Mouse (Mus musculus) limb, embryonic 14.5 days (tissue): ENCODE measurements at regions not wholly inside any gene's neighbourhood (a gene's known extent, or its start where the extent isn't known, plus 50 kb on each side); places are given as distances from the start of the nearest gene placed in this dataset.

Source experiments
- ATAC-seq: fragments of 200-750 bp; cut with Nextera tagmentation; 2 replicates; pipeline ENCODE4 v1.8.0; 2017; ENCODE audit warnings: low read depth, moderate number of reproducible peaks, moderate TSS enrichment; ENCODE audit not compliant: low FRiP score
- DNase-seq: peaks from one replicate; pipeline ENCODE4 v3.0.0-alpha.2; 2015; ENCODE audit warnings: low spot score
- H3K27ac ChIP-seq: fragments of 300-500 bp; sonication (generic); replicated peaks from 2 replicates; pipeline ENCODE4 v1.5.1; 2014; ENCODE audit warnings: low read depth, mild to moderate bottlenecking, low read length, moderate library complexity, mixed read lengths
- H3K27me3 ChIP-seq: fragments of 300-500 bp; sonication (generic); 2 replicates; pipeline ENCODE4 v1.6.1; 2014; ENCODE audit warnings: low read length, mixed read lengths; ENCODE audit not compliant: control insufficient read depth, insufficient read depth
- H3K36me3 ChIP-seq: fragments of 300-500 bp; sonication (generic); 2 replicates; pipeline ENCODE4 v1.6.1; 2014; ENCODE audit warnings: mild to moderate bottlenecking, low read length, moderate library complexity, mixed read lengths; ENCODE audit not compliant: control insufficient read depth, insufficient read depth
- H3K4me1 ChIP-seq: fragments of 300-500 bp; sonication (generic); 2 replicates; pipeline ENCODE4 v1.6.1; 2014; ENCODE audit warnings: antibody characterized with exemption, low read length, mixed read lengths; ENCODE audit not compliant: control insufficient read depth, insufficient read depth
- H3K4me2 ChIP-seq: fragments of 300-500 bp; sonication (generic); replicated peaks from 2 replicates; pipeline ENCODE4 v1.6.1; 2014; ENCODE audit warnings: low read depth, mild to moderate bottlenecking, low read length, moderate library complexity; ENCODE audit not compliant: severe bottlenecking
- H3K4me3 ChIP-seq: fragments of 300-500 bp; sonication (generic); replicated peaks from 2 replicates; pipeline ENCODE4 v1.5.1; 2014; ENCODE audit warnings: low read length
- H3K9ac ChIP-seq: fragments of 300-500 bp; sonication (generic); 2 replicates; pipeline ENCODE4 v1.6.1; 2014; ENCODE audit warnings: mild to moderate bottlenecking, low read depth, low read length, moderate library complexity; ENCODE audit not compliant: severe bottlenecking
- H3K9me3 ChIP-seq: fragments of 300-500 bp; sonication (generic); 2 replicates; pipeline ENCODE4 v1.6.1; 2016; ENCODE audit warnings: low read length; ENCODE audit not compliant: control insufficient read depth
- POLR2A ChIP-seq: fragments of 200-500 bp; IDR thresholded peaks from 2 replicates; pipeline ENCODE4 v1.8.0; 2012; ENCODE audit warnings: inconsistent platforms, mild to moderate bottlenecking, moderate library complexity, borderline replicate concordance; ENCODE audit not compliant: insufficient read depth, insufficient read length; ENCODE audit errors: extremely low read depth
- WGBS: fragments of 180-500 bp; shearing (Covaris S2); extraction: QIAGEN DNeasy Blood & Tissue Kit; methylation state at CpG from one replicate; pipeline ENCODE4 v1.1.7; 2014; 5-methylcytosine and 5-hydroxymethylcytosine counted together

DNA sequence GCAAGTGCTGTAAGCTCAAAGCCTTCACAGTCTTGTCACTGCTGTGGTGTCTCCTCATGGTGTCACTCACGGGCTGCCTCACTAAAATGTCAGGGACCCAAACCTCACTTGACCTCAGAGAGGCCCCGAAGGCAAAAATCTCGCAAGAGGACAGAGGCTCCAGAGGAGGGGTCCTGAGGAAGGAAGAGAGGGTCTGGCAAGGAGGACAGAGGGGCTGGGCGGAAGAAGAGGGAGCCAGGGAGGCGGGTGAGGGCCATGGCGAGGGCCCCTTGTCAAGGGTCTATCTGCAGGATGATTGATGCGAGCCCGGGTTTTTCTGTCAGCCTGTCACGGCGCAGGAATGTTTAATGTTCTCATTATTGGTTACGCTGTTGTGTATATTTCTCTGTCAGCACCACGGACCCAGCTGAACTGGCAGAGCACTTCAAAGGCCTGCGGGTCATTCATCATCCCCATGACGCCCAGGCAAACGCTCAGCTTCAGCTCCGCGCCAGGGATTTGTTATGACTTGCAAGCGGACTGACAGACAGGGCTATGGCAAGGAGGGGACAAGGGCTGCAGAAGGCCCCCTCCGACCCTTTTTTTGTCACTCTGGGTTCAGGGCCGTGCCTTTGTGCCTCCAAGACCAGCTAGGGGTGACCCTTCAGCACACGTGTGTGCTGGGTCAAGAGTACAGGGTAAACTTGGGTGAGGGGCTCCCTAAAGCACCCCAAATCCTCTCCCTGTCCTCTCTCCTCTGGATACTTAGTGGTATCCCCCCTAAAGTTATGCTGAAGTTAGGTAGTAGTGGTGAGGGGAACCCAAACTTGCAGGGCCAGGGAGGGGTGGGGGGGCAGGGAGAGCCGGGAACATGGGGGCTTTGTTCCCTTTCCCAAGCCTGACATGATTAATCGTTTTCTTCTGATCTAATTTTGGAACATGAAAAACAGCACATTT is 55.1 kb upstream of the Comtd1 start:
- peak; percentile 82 for DNase-seq
- no peak for TF ChIP-seq POLR2A
- ATAC-seq: peak; percentile 71
- Histone ChIP-seq H3K27me3 (0 out of 2 replicates have a peak, but pooled peaks cover 3% of the 10 kb centered on the region), H3K27ac (peak overlapping the region; percentile 67), H3K4me1 (peaks cover 24% of the 10 kb centered on the region), H3K36me3 (no peaks in the 10 kb centered on the region), H3K9me3 (no peaks in the 10 kb centered on the region), H3K4me2 (peak overlapping the region; percentile 44), H3K4me3 (0 out of 2 replicates have a peak overlapping the region, but pooled peaks have one; percentile 6), H3K9ac (peak overlapping the region; percentile 17; the same call in 1 of the 2 replicates)
- WGBS: 6% methylated on average over 23 of the region's 23 CpGs

DNA sequence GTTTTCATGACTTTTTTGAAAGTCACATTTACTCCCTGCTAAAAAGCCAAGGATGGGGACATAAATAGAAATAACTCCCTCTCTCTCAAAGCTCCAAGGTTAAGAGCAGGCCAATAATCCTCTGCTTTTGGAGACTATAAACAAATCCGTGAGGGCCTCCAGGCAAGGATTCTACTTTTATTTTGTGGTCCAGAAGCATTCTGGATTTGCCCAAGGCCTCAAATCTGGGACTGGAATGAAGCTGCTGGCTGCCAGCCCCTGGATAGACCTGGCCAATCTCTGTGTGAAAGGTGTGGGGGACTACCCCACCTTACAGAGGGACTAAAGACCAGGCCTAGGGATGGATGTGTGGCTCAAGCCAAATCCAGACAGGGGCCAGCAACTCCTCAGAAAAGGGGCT is 54.1 kb upstream of the Comtd1 start:
- H3K9me3 ChIP-seq: no peaks in the 10 kb centered on the region
- no peak overlapping the region for H3K27ac ChIP-seq
- DNase-seq: no peak
- no peak for TF ChIP-seq POLR2A
- no peaks in the 10 kb centered on the region for H3K36me3 ChIP-seq
- 44% methylated on average over 1 of the region's 1 CpGs for WGBS
- ATAC-seq: no peak
- no peak overlapping the region for H3K4me3 ChIP-seq
- H3K27me3 ChIP-seq: 0 out of 2 replicates have a peak, but pooled peaks cover 3% of the 10 kb centered on the region
- no peak overlapping the region for H3K4me2 ChIP-seq
- H3K9ac ChIP-seq: no peak overlapping the region
- H3K4me1 ChIP-seq: peaks cover 24% of the 10 kb centered on the region

DNA sequence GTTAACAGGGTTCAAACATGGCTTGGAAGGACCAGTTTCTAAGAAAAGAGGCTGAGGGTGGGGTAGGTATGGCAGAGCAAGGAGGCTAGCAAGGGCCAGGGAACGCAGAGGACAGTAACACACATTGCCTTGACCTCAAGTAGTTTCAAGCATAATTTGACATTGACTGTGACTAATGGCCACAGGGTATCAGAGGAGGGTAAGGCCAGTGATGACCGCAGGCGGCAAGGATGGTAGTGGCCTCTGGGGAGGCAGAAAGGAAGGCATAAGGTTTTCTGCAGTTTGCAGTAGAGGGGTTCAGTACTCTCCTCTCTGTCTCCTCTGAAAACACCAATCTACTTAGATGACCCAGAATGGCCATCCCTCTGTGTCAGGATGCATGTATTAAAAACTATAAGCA is 53.7 kb upstream of the Comtd1 start:
- H3K27me3 ChIP-seq: 0 out of 2 replicates have a peak, but pooled peaks cover 3% of the 10 kb centered on the region
- H3K4me1 ChIP-seq: peaks cover 24% of the 10 kb centered on the region
- DNase-seq (no peak), ATAC-seq (no peak)
- no peak overlapping the region for H3K4me2 ChIP-seq
- H3K27ac ChIP-seq: no peak overlapping the region
- TF ChIP-seq POLR2A: no peak
- no peak overlapping the region for H3K9ac ChIP-seq
- no peak overlapping the region for H3K4me3 ChIP-seq
- no peaks in the 10 kb centered on the region for H3K9me3 ChIP-seq
- 89% methylated on average over 3 of the region's 3 CpGs for WGBS
- no peaks in the 10 kb centered on the region for H3K36me3 ChIP-seq

DNA sequence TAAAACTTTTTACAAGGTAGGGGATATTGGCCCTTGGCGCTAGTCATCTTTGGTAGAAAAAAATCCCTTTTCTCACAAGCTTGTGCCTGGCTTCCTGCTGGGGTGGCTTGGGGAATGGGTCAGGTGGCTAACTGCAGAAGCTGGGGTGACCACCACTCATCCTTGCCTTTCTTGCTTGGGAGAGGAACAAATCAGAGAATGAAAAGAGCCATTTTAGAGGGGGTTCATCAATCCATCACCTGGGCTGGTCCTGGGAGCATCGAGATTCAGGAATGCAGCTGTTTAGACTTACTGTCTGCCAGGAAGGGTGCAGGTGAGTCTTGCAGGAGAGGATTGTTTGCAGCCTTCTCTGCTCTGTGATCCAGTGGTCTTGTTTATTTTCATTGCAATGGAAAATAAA is 52.2 kb upstream of the Comtd1 start:
- DNase-seq (no peak), ATAC-seq (no peak)
- H3K4me1 ChIP-seq: peaks cover 24% of the 10 kb centered on the region
- TF ChIP-seq POLR2A: no peak
- no peak overlapping the region for H3K27ac ChIP-seq
- no peak overlapping the region for H3K4me2 ChIP-seq
- WGBS: 38% methylated on average over 2 of the region's 2 CpGs
- H3K36me3 ChIP-seq: no peaks in the 10 kb centered on the region
- H3K9ac ChIP-seq: no peak overlapping the region
- H3K9me3 ChIP-seq: no peaks in the 10 kb centered on the region
- H3K27me3 ChIP-seq: 0 out of 2 replicates have a peak, but pooled peaks cover 3% of the 10 kb centered on the region
- no peak overlapping the region for H3K4me3 ChIP-seq

DNA sequence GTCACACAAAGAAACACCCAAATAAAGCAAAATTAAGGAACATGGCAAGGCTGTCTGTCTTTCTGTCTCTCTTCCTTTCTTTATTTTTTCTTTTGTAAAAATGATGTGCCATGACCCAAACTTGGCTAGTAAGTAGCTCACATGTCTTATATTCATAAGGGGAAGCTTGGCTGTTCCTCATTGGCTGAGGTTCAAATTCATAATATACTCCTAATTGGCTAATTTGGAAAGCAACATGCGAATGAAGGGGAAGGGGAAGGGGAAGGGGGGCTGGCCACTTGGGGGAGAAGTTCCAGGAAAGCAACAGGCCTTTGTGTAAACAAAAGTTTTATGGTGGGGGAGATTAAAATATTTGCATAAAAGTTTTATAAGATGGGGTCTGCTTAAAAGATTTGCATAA is 51.7 kb upstream of the Comtd1 start:
- DNase-seq: peak; percentile 9
- Histone ChIP-seq H3K27me3 (0 out of 2 replicates have a peak, but pooled peaks cover 2% of the 10 kb centered on the region), H3K9ac (no peak overlapping the region), H3K4me3 (no peak overlapping the region), H3K9me3 (no peaks in the 10 kb centered on the region), H3K4me1 (peaks cover 23% of the 10 kb centered on the region), H3K27ac (no peak overlapping the region), H3K4me2 (no peak overlapping the region), H3K36me3 (no peaks in the 10 kb centered on the region)
- TF ChIP-seq POLR2A: no peak
- 28% methylated on average over 1 of the region's 1 CpGs for WGBS
- no peak for ATAC-seq
